Mouse (Mus musculus): Measurements from ENCODE around the gene Naip6.
"Not testable (repeated sequence)": the region's sequence is repeated elsewhere in the genome, so short reads cannot be mapped to it uniquely, and the experiment has no call there.

Gene Naip6

DNA sequence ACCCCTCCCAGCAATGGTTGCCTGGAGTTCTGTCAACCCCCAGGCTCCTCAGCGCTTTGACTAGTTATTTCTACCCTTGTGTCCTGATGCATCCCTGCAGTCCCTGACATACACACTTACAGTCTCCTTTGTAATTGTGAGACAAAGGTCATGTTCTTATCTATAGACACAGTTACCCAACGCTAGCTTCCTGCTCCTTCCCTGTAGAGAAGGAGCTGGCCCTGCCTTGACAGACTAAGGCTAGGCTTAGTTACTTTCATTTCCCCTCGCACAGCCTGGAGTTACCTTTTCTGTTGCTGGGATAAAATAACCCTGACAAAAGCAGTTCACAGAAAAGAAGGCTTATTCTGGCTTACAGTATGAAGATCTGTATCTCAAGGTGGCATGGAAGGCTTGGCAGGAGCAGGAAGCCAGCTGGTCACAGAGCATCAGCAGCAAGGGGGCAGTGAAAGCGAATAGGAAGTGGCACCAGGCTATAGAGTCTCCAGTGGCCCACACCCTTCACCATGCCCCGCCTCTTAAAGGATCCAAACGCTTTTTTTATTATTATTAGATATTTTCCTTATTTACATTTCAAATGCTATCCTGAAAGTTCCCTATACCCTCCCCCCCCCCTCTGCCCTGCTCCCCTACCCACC lies at the start of gene Naip6:
Gene Naip6, minus strand, starts transcription at position 419 of the 638 bp plus-strand sequence.
- DNase-seq (ENCODE audit: low read depth, low spot score), result not testable (repeated sequence)

DNA sequence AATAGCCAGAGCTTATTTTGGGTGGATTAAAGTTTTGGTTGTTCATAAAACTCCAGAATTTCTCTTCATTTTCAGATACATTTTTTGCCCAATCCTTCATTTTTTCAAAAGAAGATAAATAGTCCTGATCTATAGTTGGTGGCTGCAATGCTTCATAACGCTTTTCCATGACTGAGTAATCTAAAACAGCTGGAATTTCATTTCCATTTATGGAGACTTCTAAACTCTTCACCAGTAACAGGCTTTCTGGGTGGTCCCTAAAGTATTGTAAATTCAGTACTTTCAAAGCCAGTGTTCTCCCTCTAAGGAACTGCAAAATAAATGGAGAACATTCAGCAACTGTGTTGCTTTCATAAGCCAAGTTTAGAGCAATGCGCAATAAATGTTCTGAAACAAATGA lies 34.8 kb upstream of the Naip6 start:
- not testable (repeated sequence) for DNase-seq (ENCODE audit: low read depth, low spot score)

DNA sequence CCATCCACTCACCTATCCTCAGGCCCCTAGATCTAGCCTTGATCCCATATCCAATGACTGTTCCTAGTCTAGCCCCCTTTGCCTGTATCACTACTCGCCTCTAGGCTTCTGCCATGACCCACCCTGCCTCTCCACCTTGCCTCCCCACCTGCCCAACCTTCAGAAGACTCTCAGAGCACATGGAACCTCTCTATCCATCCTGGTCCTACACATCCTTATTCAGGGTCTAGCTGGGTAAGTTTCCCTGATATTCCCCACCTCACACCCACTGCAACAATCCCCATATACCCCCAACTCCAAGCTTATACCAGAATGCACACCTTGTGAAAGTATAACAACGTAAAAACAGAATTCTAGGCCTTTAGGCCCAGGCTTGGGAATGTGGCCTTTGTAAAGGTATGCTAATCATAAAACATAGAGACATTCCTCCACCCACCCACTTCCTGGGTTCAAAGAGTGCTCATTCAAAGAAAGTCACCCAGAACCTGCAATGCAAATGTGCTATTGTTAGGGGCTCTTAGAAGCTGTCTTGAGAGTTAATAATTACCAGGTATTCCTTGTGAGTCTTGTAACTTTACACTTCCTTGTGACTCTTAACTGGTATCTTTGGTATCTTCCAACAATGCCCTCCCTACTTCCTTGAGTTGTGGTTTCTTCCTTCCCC lies 32.2 kb upstream of the Naip6 start:
- DNase-seq (ENCODE audit: low read depth, low spot score), result not testable (repeated sequence)

DNA sequence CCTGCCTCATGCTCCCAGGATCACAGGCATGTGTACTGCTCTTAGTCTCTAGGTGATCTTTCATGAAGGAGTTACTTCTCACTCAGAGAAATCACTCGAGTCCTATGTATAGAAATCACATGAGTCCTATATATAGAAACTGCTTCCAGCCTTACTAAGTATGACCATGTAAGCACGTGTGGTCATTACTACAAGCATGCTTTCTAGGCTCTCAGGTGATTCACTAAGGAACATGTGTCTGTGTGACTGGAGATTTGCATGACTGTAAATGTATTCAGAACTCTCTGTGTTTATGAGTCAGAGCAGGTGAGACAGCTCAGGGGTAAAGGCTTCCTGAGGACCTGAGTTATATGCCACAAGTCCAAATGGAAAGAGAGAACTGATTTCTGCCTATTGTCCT lies 24.3 kb upstream of the Naip6 start:
- DNase-seq (ENCODE audit: low read depth, low spot score), result no peak

DNA sequence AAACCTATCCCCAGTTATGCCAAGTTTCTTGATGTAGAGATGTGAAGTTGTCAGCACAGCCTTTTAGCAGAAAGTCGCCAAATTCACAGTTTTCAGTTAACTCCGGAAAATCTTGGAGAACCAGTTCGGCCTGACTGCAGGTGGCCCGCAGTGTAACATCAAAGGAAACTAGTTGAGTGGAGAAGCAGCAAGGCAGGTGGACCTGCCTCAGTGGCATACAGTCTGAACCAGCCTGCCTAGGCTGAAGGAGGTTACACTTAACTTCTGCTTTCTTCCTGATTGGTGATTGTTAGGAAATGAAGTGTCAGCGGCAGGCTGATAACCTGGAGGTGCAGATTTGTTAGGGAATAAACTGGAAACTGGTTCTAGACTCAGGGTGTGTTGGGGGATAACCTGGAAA lies 14.3 kb upstream of the Naip6 start:
- not testable (repeated sequence) for DNase-seq (ENCODE audit: low read depth, low spot score)

DNA sequence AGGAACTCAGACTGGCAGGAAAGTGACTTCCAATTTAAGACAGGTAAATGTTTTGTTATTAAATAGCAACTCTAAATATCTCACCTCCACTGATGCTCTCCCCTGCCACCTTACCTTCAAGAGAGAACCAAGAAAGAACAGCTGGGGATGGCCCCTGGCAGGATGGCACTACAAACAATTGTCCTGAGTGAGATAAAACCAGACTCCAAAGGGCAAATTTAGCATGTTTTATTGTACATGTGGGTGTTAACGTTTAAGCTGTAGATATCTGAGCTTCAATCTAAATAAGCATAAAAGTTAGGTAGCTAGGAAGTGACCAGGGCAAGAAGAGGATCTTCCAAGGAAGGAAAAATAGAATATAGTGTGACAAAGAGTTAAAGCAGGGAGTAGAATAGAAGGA lies 11.4 kb upstream of the Naip6 start:
- not testable (repeated sequence) for DNase-seq (ENCODE audit: low read depth, low spot score)

DNA sequence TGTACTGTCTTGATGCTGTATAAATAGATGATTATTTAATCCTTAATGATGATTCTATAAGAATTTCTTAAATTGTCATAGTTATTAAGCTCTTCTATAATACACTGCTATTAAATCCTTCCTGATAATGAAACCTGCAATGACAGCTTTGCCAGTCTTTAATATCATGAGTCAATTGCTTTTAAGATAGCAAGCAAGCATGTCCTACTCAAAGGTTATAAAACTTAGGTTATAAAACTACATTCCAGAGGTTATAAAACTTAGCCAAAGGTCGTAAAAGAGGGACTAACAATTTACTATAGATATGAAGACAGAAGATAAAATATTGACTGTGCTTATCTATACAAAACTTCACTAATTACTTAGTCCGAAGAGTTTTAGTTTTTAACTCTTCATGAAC lies 10.6 kb upstream of the Naip6 start:
- DNase-seq (ENCODE audit: low read depth, low spot score), result not testable (repeated sequence)

DNA sequence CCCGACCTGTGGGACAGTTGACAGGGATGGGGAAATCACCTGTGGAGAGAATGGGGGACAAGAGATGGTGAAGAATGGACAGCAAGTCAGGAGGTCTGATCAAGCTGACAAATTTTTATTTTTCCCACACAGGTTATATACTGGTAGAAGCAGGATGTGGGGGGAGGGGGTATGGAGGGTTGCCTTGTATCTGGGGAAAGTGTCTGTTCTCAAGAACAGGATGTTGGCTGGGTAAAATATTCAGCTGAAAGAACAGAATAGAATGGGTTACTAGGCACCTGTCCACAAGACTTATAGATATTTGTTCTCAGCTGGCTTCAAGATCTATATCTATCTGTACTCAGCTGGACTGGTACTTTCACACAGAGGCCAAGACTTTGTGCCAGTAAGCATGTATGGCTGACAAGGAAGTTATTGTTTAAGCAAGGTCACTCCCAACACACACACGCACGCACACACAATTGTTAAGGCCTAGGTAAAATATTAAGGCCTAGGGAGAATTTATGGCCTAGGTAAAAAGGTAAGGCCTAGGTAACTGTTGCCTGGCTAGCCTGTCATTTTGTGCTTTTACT lies 4.9 kb upstream of the Naip6 start:
- not testable (repeated sequence) for DNase-seq (ENCODE audit: low read depth, low spot score)

DNA sequence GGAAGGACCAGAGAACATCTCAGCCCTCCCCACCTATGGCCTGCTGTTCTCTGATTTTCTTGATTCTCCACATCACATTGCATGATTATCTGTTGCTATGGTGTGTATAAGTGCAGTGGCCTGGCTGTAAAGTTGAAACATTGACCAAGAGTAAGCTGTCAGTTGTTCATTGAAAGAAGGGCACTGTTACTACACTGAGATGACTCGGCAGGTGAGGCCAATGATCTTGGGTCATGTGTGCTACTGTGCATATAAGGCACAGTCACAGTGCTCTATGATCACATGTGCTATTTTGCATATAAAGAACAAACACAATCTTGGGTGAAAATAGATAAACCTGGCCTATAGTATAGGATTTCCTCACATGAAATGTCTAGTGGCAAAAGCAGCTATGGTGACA lies 32.9 kb downstream of the Naip6 start:
- no peak for DNase-seq (ENCODE audit: low read depth, low spot score)

DNA sequence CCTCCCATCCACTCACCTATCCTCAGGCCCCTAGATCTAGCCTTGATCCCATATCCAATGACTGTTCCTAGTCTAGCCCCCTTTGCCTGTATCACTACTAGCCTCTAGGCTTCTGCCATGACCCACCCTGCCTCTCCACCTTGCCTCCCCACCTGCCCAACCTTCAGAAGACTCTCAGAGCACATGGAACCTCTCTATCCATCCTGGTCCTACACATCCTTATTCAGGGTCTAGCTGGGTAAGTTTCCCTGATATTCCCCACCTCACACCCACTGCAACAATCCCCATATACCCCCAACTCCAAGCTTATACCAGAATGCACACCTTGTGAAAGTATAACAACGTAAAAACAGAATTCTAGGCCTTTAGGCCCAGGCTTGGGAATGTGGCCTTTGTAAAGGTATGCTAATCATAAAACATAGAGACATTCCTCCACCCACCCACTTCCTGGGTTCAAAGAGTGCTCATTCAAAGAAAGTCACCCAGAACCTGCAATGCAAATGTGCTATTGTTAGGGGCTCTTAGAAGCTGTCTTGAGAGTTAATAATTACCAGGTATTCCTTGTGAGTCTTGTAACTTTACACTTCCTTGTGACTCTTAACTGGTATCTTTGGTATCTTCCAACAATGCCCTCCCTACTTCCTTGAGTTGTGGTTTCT lies 45.9 kb downstream of the Naip6 start:
- DNase-seq (ENCODE audit: low read depth, low spot score), result not testable (repeated sequence)

DNA sequence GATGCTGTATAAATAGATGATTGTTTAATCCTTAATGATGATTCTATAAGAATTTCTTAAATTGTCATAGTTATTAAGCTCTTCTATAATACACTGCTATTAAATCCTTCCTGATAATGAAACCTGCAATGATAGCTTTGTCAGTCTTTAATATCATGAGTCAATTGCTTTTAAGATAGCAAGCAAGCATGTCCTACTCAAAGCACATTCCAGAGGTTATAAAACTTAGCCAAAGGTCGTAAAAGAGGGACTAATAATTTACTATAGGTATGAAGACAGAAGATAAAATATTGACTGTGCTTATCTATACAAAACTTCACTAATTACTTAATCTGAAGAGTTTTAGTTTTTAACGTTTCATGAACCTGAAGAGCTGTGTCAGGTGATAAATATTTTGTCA lies 60.5 kb downstream of the Naip6 start:
- not testable (repeated sequence) for DNase-seq (ENCODE audit: low read depth, low spot score)

DNA sequence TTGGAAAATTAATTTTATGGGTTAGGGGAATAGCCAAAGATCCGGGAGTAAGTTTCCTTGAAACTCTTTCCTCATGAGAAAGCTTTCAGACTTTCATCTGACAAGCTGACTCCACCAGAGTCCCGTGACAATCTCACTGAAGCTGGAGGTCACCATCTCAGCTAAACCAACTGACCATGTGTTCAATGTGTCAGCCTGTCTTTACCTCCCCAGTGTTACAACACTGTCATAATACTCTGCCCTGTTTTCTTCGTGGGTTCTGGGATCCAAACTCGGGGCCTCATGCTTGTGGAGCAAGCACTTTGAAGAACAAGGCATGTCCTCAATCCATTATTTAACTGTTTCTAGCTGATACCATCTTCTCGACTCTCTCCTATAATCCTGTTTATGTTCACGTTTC lies 61.5 kb downstream of the Naip6 start:
- DNase-seq (ENCODE audit: low read depth, low spot score), result not testable (repeated sequence)

DNA sequence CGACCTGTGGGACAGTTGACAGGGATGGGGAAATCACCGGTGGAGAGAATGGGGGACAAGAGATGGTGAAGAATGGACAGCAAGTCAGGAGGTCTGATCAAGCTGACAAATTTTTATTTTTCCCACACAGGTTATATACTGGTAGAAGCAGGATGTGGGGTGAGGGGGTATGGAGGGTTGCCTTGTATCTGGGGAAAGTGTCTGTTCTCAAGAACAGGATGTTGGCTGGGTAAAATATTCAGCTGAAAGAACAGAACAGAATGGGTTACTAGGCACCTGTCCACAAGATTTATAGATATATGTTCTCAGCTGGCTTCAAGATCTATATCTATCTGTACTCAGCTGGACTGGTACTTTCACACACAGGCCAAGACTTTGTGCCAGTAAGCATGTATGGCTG lies 65.6 kb downstream of the Naip6 start:
- not testable (repeated sequence) for DNase-seq (ENCODE audit: low read depth, low spot score)

DNA sequence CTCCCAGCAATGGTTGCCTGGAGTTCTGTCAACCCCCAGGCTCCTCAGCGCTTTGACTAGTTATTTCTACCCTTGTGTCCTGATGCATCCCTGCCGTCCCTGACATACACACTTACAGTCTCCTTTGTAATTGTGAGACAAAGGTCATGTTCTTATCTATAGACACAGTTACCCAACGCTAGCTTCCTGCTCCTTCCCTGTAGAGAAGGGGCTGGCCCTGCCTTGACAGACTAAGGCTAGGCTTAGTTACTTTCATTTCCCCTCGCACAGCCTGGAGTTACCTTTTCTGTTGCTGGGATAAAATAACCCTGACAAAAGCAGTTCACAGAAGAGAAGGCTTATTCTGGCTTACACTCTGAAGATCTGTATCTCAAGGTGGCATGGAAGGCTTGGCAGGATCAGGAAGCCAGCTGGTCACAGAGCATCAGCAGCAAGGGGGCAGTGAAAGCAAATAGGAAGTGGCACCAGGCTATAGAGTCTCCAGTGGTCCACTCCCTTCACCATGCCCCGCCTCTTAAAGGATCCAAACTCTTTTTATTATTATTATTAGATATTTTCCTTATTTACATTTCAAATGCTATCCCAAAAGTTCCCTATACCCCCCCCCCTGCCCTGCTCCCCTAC lies 70.5 kb downstream of the Naip6 start:
- not testable (repeated sequence) for DNase-seq (ENCODE audit: low read depth, low spot score)

DNA sequence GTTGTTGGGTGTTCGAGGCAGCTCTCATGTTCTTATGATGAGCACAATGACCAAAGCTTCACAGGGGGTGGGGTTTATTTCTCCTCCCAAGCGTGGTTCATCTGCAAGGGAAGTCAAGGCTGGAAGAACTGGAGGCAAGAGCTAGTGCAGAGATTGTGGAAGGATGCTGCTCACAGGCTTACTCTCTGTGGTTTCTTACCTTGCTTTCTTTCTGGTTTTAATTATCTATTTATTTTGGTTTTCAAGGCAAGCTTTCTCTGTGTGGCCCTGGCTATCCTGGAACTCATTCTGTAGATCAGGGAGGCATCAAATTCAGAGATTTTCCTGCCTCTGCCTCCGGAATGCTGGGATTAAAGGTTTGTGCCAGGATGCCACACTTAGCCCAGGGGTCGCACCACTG lies 71.3 kb downstream of the Naip6 start, which contains the start of gene Naip5:
Gene Naip5, minus strand, starts transcription at position 101 of the 400 bp plus-strand sequence.
- not testable (repeated sequence) for DNase-seq (ENCODE audit: low read depth, low spot score)

DNA sequence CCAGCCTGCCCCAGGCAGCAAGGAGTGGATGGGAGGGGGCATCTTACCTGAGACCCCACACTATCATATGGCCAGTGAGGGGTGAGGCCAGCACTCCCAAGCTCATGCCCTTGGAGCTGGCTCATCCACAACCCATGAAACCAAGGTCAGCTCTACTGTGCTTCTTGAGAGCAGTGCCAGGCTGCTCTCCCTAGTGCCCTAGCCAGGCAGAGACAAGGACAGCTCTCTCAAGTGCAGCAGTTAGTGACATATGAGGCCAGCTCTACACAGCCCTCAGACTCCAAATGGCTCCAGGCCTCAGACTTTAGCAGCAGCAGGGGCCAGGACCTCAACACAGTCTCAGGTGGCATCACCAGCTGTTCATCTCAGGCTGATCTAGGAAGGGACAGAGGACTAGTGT lies 73.8 kb downstream of the Naip6 start:
- DNase-seq (ENCODE audit: low read depth, low spot score), result no peak

Measured in brain, adult 2 months (tissue).